Mouse (Mus musculus) kidney, adult 18-20 months (tissue): ENCODE data around the gene Ofd1.
A peak's percentile ranks its signal among the peaks of the same experiment; 100 is the strongest.

Experiments used
- DNase-seq: peaks from one replicate; pipeline ENCODE4 v3.0.0; 2021

Gene Ofd1

GRCm38 (mm10) chrX:166358955-166359354 lies 81.5 kb downstream of the Ofd1 start:
- DNase-seq: no peak

DNA sequence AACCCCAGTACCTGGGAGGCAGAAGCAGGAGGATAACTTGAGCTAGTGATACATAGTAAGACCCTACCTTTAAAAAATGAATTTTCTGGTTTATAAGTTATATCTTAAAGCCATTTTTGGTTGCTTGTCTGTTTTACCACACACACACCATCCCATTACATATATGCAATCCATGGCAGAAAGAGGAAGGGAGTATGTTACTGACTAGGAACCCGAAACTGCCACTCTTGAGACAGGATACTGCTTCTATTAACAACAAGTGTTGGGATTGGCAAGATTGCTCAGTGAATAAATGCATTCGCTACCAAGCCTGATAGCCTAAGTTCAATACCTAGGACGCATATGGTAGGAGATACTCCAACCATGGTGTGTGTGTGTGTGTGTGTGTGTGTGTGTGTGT lies 84.2 kb downstream of the Ofd1 start:
- no peak for DNase-seq

- DNase-seq: no peak
Measured at GRCm38 (mm10) chrX:166354913-166355312, 85.6 kb downstream of the Ofd1 start.

GRCm38 (mm10) chrX:166353412-166353811 lies 87.1 kb downstream of the Ofd1 start:
- DNase-seq: no peak

DNA sequence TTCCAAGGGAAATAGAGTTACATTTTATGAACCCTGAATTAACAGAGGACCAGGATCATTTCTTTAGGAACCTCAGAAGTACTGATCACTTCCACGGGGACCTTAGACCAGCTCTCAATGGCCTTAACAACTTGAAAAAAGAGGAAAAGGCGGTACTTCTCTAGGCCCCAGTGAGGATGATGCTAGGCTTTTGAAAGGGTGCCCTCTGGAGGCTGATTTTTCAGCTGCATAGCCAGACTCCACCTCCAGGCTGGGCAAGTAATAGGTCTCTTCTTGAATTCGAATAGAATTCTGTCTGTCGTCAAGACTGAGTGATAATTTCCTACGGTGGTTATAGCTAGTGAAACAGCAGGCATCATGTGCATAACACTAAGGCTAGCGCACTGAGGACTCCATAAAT lies 88.7 kb downstream of the Ofd1 start:
- DNase-seq: peak; percentile 69

DNA sequence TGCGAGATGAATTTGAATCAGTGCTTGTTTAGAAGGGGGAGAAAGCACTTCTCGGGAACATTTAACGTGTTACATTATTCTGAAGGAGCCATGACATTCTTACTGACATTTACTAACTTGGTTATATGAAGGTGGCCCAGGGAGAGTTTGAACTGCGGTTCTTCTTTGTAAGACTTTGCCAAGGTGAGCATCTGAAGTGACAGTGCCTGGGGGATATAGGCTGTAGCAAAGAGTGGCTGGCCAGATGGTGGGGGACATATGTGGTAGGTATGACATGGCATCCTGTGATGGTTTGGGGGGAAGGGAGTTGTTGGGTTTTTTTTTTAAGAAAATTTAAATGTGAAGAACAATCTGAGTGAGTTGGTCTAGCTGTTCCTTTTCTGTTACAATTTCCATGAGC lies 91.9 kb downstream of the Ofd1 start:
- no peak for DNase-seq

DNA sequence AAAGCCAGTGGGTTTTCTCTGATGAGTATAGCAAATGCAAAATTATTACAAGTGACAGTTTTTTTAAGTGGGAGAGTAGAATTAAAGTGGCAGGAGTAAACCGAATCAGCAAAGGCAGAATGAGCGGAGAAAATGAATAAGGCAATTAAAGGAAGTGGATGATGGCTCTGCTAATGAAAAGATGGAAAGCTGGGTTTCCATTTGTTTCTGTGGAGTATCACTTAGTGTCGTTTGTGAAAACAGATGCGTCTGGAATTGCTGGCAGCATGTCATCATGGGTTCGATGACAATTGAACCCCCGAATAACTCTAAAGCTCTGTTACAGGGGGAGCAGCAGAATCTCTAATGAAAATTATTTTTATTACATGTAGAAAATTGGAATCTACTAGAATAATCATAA lies 92.4 kb downstream of the Ofd1 start:
- DNase-seq: no peak

DNA sequence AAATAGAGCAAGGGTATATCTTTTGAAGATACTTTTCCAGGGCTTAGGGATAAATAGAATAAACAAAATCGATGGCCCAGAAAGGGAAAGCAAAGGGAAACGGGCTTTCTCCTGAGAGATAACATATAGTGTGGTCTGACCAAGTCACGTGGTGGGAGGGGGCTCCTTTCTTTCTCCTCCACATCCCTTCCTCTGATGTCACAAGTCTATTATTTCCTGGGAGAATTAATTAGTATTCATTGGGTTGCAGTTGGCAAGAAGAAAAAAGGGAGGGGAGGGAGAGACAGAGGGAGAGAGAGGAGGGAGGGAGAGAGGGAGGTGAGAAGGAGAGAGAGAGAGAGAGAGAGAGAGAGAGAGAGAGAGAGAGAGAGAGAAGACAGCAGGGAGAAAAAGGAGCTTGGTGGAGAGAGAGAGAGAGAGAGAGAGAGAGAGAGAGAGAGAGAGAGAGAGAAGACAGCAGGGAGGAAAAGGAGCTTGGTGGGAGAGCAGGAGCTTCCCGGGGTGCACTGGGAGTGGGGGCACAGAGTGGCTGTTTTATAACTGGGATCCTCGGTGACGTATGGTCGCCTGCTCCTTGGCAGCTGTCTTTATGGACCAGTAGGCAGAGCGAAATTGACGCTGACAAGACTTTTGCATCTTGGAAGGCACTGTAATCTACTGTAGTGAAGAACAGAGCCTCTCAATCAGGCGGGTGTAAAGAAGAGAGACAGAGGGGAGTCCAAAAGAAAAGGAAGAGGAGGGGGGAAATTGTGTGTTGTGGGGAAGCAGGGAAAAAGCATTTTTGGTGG lies 96.1 kb downstream of the Ofd1 start:
- no peak for DNase-seq

GRCm38 (mm10) chrX:166341795-166342194 lies 98.7 kb downstream of the Ofd1 start:
- DNase-seq: no peak
